Mouse (Mus musculus) left cerebral cortex, adult 8-10 months (tissue): ENCODE measurements around the gene Nt5dc3. TPM values are rescaled to one million over a fixed set of nuclear protein-coding genes. Genes with fewer than 3 reads are reported as not detected.

Experiments used
- DNase-seq, 2 experiments: peaks; one replicate each; pipeline ENCODE4 v3.0.0; 2022; ENCODE audit warnings: low spot score in 2 of 2
- total RNA-seq, 4 experiments: library from RNA; stranded (reverse); gene quantifications; 2 replicates each; pipeline ENCODE4 v1.2.4; 2022

The Nt5dc3 gene
- total RNA-seq, 4 experiments from 2014 or later: 62.2 to 70.5 (median 66.3) TPM

- DNase-seq: no peak
Observed at GRCm38 (mm10) chr10:86779117-86779755, 431 bp downstream of the Nt5dc3 start.

- DNase-seq: no peak
Observed at GRCm38 (mm10) chr10:86779816-86780500, 1.2 kb downstream of the Nt5dc3 start.

- DNase-seq: no peak
Observed at GRCm38 (mm10) chr10:86781641-86782040, 2.8 kb downstream of the Nt5dc3 start.

GRCm38 (mm10) chr10:86782656-86783055 lies 3.9 kb downstream of the Nt5dc3 start:
- no peak for DNase-seq

GRCm38 (mm10) chr10:86783561-86783960 lies 4.8 kb downstream of the Nt5dc3 start:
- no peak for DNase-seq

- no peak for DNase-seq
Observed at GRCm38 (mm10) chr10:86784126-86784675, 5.4 kb downstream of the Nt5dc3 start.

- no peak for DNase-seq
Observed at GRCm38 (mm10) chr10:86785396-86785795, 6.6 kb downstream of the Nt5dc3 start.

- no peak for DNase-seq
Observed at GRCm38 (mm10) chr10:86786083-86786482, 7.3 kb downstream of the Nt5dc3 start.

- DNase-seq: no peak
Observed at GRCm38 (mm10) chr10:86788193-86788592, 9.4 kb downstream of the Nt5dc3 start.

- DNase-seq: no peak
Observed at GRCm38 (mm10) chr10:86789146-86789672, 10.4 kb downstream of the Nt5dc3 start.

GRCm38 (mm10) chr10:86791507-86792184 lies 12.8 kb downstream of the Nt5dc3 start:
- DNase-seq: no peak

GRCm38 (mm10) chr10:86793509-86793951 lies 14.7 kb downstream of the Nt5dc3 start:
- DNase-seq: no peak

GRCm38 (mm10) chr10:86794196-86794595 lies 15.4 kb downstream of the Nt5dc3 start:
- DNase-seq: no peak

GRCm38 (mm10) chr10:86794794-86795535 lies 16.2 kb downstream of the Nt5dc3 start:
- peak in 1 of 2 experiments; percentile 39 for DNase-seq

GRCm38 (mm10) chr10:86796073-86796741 lies 17.4 kb downstream of the Nt5dc3 start:
- no peak for DNase-seq

- DNase-seq: no peak
Observed at GRCm38 (mm10) chr10:86807362-86807761, 28.6 kb downstream of the Nt5dc3 start.

- no peak for DNase-seq
Observed at GRCm38 (mm10) chr10:86808013-86808758, 29.4 kb downstream of the Nt5dc3 start.

GRCm38 (mm10) chr10:86810000-86810399 lies 31.2 kb downstream of the Nt5dc3 start:
- peak in 1 of 2 experiments; percentile 55 for DNase-seq

- DNase-seq: no peak
Observed at GRCm38 (mm10) chr10:86810612-86811011, 31.8 kb downstream of the Nt5dc3 start.
